Mouse (Mus musculus): ENCODE measurements around the gene Barhl1.

The Barhl1 gene

DNA sequence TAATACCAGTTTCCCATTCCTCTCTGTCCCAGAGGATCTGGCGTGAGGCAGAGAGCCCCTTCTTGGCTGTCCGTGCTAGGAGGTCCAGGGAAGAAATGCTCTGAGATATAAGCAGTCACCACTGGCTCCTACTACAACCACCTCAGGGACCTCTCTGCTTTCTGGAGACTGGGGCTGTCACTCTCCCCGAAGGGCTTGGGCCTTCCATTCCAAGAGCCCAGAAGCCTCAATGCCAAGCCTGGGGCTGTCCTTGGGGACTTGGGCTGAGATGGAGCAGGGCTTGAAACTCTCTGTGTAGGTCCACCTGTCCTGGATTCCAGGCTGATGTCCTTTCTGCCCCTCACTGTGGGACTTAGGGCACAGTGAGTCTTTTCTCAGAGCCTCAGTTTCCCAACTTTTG lies 5.6 kb downstream of the Barhl1 start:
- no peak for DNase-seq

DNA sequence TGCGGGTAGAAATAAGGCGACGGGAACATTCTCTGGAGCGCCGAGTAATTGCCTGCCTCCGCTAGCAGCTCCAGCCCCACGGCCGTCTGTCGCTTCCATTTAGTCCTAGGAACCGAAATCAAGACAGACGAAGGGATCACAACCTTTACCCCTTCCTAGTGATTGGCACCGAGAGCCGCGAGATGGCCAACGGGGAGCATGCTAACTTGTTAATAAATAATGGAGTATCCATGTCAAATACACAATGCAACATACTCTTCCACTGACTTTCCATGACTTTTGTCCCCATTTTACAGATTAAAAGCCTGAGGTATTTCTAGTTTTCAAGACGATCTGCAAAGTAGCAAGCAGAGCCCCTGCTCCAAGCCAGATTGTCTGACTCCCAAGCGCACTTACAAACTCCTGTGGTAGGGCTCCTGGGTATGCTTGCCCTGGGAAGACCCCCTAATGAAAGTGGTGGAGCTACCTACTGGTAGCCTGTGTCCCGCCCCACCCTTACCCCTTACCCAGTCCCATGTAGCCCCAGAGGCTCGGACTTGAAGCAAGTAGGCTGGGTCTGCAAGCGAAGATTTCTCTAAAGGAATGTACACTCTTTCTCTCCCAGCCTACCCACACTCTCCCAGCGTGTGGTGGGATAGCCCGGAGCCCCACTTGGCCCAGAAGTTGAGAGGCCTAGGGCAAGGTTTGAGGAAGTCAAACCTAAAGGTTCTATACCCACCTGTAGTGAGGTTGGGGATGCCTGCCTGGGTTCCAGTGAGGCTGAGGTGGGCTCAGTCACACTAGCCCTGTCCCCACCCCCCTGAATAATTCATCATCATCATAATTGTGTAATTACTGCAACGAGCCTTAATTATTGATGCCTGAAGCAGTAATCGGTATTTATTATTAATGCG lies 6.4 kb downstream of the Barhl1 start:
- DNase-seq: no peak

DNA sequence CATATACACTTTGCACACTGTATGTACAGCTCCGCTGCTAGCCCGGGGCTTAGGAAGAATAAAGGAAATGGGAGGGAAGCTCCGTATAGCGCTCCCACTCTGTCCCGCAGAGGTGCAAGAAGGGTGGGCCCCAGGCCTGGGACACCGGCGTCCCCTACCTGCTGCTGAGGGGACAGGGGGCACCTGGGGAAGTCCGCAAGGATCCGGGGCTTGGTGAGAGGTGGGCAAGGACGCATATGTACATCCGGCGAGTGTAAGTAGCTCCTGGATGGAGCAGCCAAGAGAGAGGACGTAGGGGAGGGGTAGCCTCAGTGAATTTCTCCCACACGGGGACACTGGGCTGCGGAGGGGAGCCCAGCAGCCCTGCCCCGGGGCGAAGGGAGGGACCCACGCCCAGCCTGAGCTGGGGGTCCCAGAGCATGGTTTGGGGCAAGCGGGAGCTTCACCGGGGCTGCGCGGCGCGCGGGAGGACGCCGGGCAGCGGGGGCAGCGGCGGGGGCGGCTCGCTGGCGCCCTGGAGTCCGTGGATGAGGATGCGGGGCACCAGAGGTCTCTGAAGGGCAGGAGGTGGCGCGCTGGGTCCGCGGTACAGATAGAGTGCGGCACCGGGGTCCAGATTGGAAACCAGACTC lies 7.2 kb downstream of the Barhl1 start:
- no peak for DNase-seq

DNA sequence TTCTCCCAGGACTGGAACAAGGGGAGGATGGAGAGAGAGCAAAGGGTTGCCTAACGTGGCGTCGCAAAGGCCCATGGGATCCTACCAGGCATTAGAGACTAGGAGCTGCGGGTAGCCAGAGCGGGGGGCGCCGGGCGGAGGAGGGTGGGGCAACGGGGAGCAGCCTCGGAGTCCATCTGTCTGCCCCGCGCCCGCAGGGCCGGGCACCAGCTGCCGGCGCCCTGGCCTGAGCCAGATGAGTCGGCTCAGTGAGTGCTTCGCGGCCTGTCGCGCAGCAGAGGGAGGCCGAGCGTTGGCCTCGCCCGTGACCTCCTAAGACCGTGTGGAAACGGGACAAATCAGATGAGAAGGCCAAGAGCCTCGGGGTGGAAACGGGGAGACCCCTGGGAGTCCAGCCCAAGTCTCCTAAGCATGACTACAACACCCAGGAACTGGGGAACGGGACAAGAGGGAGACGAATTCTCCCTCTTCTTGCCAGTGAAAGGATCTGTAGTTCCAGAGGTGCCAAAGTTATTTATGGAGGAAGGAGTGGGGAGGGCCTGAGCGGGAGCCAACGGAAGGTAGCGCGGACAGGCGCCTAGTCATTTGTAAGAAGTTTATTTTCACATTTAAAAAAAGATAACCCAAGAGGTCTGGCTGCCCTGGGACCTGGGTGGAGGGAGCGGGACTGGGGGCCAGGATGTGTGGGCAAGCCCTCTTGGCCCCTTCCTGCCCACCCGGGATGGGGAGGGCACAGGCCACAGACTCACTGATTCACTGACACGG lies 7.9 kb downstream of the Barhl1 start:
- DNase-seq: no peak

DNA sequence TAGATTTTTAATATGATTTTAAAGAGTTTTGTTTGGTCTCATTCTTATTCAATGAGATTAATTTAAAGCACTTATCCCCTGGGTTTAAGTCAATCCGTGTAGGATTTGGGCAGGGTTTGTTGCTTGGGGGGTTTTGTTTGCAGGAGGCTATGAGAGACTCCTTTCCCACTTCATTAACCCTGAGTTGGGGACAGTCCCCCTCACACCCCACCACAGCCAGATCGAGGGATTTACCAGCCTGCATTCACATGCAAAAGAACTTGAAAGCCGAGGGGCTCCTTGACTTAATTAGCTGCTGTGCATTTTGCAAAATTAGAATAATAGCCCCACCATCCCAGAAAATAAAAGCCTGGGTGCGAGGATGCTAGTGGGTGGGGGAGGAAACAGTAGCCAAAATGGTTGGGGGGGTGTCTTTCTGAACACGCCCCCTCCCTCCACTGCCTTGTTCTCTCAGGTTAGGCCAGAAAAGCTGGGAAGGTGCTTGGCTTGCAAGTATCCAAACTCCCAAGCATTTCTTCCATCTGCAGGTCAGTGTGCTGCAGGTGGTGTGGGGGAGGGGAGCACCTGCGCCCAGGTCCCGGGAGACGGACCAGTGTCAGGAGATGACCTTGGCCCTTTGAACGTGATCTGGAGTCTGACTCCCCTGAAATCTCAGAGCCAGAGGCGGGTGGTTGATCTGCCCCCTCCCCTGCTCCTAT lies 8.6 kb downstream of the Barhl1 start:
- DNase-seq: no peak

DNA sequence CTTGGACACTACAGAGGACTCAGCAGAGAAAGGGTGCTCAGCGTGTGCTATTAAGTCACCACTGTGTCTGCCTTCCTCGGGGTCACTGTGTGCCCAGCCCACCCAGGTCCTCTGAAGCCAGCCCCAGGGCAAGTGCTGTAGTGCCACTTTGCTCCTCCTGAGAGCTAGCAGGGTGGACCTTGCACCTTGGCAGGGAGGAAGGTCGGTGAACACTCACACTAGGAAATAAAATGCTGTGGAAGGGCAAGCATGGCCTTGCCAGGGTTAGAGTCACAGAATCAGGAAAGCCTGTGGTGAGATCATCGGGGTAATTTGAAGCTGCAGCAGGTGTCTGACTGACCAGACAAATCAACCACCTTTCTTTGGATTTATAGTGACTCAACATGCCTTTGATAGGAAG lies 10.9 kb downstream of the Barhl1 start:
- DNase-seq: no peak

DNA sequence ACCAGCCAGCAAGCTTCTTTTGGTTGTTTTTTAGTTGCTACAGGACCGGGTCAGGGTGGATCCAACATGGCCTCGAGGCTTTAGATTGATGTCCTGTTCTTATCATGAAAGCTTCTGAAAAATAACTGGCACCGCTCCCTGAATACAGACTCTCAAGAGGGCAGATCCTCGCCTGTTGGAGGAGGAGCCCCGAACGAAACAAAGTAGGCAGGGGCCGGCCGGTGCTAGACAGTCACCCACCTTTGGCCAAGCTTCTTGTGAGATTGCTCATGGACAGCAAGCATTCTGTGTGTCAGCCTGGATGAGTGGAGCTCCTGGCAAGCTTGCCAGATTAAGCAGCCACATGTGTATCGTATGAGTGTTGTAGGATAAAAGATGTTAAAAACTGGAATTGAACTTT lies 11.7 kb downstream of the Barhl1 start:
- no peak for DNase-seq

DNA sequence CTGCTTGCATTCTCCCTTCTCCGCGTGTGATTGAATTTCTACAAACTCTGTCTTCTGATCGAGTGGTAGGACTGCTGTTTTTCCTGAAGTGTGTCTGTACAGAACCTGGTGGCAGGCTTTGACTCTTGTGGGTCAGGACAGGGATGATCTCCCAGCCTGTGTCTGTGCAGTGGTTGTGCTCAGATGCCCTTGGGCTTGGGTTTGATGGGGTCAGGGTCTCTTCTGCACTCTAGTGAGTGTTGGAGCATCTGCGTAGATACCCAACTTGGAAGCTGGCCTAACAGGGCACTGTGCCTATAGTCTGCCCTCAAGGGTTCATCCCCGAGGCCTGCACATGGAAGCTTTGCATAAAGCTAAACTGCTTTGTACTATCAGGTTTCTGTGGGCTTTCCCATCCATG lies 12.6 kb downstream of the Barhl1 start:
- no peak for DNase-seq

DNA sequence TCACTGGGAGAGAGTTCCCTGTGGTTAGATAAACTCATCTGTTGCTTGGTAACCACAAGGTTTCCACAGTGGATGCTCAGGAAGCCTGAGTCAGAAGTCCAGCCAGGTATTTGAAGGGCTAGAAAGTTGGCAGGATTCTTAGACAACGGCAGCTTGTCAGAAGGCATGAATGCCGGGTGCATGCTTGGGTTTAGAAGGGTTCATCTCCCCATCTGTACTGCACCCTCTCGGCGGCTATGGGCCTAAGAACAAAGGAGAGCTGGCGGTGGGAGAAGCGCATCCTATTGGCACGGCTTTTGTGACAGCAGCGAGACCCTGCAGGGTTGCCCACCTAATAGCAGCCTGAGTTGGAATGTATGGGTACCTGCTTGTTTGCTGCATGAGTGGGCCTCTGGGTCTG lies 14.2 kb downstream of the Barhl1 start:
- no peak for DNase-seq

DNA sequence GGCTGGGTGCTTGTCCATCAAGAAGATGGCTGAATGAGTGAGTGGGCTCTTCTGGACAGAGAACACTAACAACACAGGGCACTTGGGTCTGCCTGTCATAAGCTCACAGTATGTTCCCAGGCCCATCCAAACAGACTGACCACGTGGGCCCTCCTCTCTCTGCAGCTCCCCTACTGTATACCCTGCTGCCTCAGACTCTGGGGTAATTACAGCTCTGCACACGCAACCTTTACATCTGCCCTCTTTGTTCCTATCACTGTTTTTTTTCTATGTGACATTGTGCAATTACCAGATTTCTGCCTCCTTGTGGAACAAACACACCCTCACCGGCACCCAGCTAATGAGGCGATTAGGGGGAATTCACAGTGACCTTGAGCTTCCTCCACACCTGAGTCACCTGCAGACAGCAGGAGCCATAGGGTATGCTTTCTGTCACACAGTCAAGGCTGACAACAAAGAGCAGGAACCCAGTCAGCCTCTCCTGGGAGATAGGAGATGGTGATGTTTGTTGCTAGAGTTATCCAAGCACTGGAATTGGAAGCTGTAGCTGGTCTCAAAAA lies 19.0 kb downstream of the Barhl1 start:
- DNase-seq: no peak

DNA sequence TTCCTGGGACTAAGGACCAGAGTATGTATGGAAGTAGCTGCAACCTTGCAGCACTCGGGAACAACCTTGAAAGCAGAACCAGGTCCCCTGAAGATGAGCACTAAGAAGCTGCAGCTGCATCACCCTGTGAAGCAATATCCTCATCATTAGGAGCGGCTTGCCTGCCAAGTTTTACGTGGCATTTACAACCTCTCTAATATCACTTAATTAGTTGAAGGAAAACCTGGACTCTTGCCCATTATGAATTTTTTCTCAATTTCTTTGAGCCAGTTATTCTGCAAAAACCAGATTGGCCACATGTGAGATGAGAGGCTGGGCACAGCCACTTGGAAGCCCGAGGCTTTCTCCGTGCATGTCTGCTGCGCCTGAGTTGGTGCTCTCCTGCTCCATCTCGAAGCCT lies 20.6 kb downstream of the Barhl1 start:
- no peak for DNase-seq

DNA sequence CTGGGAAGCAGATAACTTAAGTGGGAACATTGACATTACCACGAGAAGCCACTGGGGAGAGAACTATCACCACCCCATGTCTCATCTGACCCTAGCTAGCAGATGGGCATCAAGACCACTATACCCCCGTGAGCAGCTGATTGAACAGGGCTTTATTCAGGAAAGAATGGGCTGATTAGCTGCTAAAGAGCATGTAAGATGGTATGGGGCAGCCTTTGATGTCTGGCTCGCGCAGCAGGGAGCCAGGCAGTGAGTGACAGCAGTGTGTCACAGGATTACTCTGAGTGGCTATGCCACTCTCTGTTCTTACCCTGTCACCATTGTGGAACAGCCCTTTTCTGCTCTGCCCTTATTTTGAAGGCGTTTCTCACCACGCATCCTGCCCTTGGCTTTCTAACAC lies 22.9 kb downstream of the Barhl1 start:
- no peak for DNase-seq

DNA sequence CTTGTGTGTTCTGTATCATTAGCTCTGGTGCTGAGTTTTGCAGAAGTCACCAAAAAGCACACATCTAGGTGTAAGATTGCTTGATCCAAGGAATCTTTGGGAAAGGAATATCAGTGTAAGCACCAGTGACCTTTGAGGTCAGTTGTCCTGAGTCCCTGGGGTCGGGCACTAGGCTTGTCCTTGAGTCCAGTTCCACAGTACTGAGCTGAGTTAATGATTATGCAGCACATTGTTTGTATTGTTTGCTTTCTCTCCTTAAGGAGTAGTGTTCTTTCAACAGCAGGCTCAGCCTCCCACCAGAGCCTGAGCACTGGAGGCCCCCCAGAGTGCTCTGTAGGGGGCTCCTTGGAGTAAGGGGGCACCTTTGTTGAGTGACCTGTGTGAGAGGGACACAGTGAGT lies 23.7 kb downstream of the Barhl1 start:
- DNase-seq: no peak

DNA sequence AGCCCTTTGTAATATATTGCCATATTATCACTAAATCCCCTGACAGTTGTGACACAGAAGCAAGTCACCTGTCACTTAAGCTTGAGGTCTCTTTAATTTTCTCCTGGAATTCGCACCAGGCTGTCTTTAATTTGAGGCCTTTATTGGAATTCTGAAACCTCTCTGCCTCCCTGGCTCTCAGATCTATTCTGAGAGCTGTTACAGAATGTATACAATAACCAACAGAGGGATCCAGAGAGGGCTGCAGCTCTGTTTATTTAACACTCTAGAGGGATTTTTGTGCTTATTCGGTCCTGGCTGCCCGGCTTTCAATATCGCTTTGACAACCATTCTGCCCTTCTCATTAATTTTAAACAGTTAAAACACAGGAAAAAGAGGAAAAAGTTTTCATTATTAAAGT lies 31.6 kb downstream of the Barhl1 start:
- DNase-seq: no peak

DNA sequence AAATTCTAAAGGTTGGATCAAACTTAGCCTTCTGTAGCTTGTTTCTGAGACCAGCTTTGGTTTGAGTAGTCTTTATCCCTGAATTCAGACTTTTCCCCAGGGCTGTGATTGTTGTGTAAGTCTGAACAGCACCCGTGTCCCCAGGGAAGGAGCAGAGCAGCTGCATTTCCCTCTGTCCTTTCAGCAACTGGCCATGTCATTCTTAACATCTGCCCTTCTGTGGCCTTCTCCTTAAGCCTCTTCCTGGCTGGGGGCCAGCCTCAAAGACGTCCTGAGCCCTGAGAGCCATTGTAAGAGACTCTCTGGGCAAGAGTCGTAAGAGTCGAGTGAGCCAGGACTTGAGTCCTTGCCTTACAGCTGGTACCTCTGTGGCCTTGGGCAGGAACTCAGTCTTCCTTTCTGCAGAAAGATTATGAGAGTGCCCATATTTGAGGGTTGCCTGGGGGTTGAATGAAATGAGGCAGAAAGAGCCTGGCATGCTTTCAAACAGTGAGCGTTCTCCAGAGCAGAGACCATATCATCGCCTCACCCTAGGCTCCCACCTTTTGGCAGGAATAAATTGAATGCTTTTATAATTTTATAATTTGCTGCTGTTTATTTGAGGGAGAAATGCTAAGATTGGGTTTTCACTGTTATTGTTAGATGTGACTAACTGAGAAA lies 33.5 kb downstream of the Barhl1 start:
- no peak for DNase-seq

DNA sequence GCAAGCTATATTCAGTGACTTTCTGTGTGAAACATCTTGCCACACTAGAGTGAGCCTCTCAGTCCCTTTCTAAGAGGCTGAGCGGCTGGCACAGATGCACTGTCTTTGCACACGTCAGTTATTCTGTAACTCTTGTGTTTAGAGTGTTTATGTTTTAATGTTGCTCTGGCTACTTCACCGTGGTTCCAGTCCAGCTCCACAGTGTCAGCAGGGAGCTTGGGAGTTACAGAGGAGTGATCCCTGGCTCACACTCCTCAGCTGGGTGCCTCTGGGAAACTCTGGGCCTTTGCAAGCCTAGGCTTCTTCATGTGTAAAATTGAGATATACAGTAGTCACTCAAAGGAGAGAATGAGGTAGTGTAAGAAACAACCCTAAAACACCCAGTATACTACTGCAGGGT lies 34.4 kb downstream of the Barhl1 start:
- no peak for DNase-seq

DNA sequence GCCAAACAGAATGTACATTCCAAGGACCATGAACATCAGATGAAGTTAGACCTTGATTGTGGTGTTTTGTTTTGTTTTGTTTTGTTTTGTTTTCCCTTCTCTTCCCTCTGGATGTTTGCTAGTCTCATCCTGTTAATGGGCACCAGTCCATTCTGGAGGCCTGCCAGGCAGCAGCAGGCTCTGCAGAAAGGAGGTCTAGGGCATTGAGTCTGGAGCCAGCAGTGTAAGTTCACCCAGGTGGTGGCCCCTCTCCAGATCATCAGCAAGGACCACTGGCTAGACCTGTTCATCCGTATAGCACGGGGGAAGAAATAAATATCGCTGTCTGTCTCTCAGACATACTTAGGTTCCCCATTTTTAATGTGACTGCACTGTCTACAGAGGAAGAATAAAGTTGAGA lies 35.2 kb downstream of the Barhl1 start:
- peak; percentile 43 for DNase-seq

DNA sequence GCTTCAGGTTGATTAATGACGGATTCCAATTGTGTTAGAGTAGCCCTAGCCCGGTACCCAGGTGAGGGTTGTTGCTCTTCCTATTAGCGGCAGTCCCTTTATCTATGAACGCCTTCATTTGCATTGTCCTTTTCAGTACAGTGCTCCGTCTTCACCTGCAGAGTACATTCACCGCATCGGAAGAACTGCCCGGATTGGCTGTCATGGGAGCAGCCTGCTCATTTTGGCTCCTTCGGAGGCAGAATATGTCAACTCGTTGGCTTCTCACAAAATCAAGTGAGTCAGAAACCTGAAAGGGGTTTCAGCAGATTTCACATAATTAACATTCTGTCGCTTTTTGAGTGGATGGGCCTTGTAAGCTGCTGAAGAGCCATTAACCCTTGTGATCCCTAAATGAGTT lies 40.9 kb downstream of the Barhl1 start:
- no peak for DNase-seq

DNA sequence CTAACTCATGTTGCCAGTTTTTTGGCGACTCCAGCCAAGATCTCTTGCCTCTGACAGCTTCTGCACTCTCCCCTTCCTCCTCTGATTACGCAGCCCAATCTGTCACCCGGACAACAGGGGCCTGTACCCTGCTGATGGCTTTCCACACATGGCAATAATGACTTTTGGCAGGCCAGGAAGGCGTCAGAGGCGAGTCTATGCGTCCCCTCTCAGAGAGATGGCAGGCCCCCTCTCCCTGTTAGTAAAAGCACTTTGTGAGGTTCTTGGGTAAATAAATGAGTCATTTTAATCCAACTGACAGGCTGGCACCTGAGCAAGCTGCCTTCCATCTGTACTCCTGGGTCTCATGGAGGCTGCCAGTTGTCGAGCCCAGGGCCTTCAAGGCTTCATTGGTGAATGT lies 49.0 kb downstream of the Barhl1 start:
- DNase-seq: peak; percentile 1

DNA sequence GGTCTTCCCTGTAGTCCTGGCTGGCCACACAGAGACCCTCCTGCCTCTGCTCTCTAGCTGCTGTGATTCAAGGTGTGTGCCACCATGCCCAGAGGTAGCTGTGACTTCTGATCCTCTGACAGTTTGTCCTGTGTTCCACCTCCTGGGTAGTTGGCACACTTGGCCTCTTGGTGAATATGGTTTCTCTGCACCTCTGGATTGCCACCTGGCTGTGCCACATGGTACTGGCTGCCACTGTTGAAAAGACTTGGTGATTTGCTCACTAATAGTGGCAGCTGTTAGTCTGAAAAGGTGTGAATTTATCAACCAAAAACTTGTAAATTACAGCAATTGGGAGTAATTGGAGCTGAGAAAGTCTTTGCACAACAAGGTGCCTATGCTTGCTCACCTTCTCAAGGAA lies 52.6 kb downstream of the Barhl1 start:
- no peak for DNase-seq

DNA sequence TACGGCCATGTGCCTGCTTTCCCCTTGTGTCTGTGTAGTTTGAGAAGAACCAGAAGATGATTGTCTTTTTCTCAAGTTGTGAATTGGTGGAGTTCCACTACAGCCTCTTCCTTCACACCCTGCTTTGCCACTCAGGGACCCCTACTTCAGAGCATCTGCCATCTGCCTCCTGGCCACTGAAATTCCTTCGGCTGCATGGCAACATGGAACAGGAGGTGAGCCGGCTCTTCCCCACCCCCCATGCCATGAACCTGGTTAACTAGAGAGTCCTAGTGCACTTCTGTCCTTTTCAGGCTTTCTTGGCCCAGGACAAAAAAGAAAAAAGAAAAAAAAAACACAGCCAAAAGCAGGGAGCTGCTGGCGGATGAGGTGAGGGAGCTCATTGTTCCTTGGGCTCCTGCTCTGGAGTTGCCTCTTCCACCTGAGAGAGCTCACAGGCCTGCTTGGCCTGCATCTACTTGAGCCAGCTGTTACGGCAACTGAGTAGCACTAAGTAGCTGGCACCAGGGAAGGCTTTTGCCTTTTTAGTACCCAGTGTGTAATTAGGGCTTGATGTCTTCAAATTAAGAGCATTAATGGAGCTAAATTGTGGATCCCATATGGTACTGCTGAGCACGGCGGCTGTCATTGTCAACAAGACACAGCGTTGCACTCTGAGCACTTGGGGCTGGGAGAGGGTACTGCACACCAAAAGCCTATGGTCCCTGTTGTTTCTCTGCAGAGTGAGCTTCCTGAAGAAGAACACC lies 55.6 kb downstream of the Barhl1 start:
- no peak for DNase-seq

DNA sequence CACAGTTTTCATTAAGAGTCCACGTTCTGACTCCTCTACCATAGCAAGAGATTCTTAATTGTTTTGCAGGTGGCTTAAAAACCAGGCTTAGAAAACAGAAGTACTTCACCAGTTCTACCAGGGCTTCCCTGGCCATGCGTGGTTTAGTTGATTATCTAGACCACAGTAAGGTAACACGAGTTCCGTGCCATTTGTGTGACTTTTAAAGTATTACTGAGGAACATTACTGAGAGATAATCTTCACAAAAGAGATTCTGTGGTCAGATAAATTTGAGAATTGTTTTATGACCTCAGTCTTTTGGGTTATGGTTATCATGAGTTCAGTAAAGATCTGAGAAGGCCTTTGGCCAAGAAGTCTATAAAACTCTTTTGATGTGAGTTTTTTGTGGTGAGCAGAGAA lies 57.2 kb downstream of the Barhl1 start:
- DNase-seq: no peak

Data from lung, postnatal 14 days (tissue).